ENCODE assay signal across 9 mouse cellular contexts in genomic region chrX:103164948-103165605, GRCm38 (mm10). TPM values are rescaled to one million over a fixed set of nuclear protein-coding genes. Genes with fewer than 3 reads are reported as not detected.
DNase-seq lines count a peak whose midpoint lies in the region; ATAC-seq lines count a peak whose summit lies in the region.
"Not testable (repeated sequence)": the region's sequence is repeated elsewhere in the genome, so short reads cannot be mapped to it uniquely, and the experiment has no call there.
"Had no signal": no experiment of that assay in that cellular context is flagged by ENCODE, and none has a peak within 500 bp of the region (broad histone marks: within the 10 kb centered on the region; RNA-seq: fewer than 3 reads in every experiment).

No protein-coding gene starts in this region.

- DNase-seq in embryonic facial prominence, embryonic 10.5 days (ENCODE audit: low spot score); forebrain, embryonic 14.5 days (ENCODE audit: low spot score): not testable (repeated sequence)

- H3K36me3 ChIP-seq in embryonic facial prominence, embryonic 10.5 days (replicated peaks); forebrain, embryonic 14.5 days (ENCODE audit: control insufficient read depth, insufficient read depth, low read length); heart, embryonic 16.5 days (ENCODE audit: control insufficient read depth, insufficient read depth); intestine, embryonic 15.5 days; limb, embryonic 15.5 days; neural tube, embryonic 13.5 days: not testable (repeated sequence)

- WGBS in embryonic facial prominence, embryonic 10.5 days, result 34% methylated on average over 56 of the region's 83 CpGs
- 44% methylated on average over 40 of the region's 83 CpGs for WGBS in forebrain, embryonic 14.5 days
- 13% methylated on average over 33 of the region's 83 CpGs for WGBS in heart, embryonic 16.5 days
- 24% methylated on average over 31 of the region's 83 CpGs for WGBS in intestine, embryonic 15.5 days
- 17% methylated on average over 36 of the region's 83 CpGs for WGBS in limb, embryonic 15.5 days
- 22% methylated on average over 25 of the region's 83 CpGs for WGBS in neural tube, embryonic 13.5 days

- peak overlapping the region; percentile 49 for H3K4me3 ChIP-seq in embryonic facial prominence, embryonic 10.5 days
- H3K4me3 ChIP-seq in forebrain, embryonic 14.5 days (ENCODE audit: low read depth, low read length), result peak overlapping the region; percentile 25
- H3K4me3 ChIP-seq in heart, embryonic 16.5 days (ENCODE audit: low read length), result peak overlapping the region; percentile 42
- peak overlapping the region; percentile 30 for H3K4me3 ChIP-seq in intestine, embryonic 15.5 days (replicated peaks)
- H3K4me3 ChIP-seq in limb, embryonic 15.5 days, result peak overlapping the region; percentile 34
- peak overlapping the region; percentile 30 for H3K4me3 ChIP-seq in neural tube, embryonic 13.5 days

- not testable (repeated sequence) for H3K9ac ChIP-seq in forebrain, embryonic 14.5 days (ENCODE audit: low read length); heart, embryonic 16.5 days (ENCODE audit: low read length); intestine, embryonic 15.5 days; limb, embryonic 15.5 days; neural tube, embryonic 13.5 days

- H3K9me3 ChIP-seq in embryonic facial prominence, embryonic 10.5 days; forebrain, embryonic 14.5 days (replicated peaks; ENCODE audit: control insufficient read depth, low read length); heart, embryonic 16.5 days (replicated peaks; ENCODE audit: control insufficient read depth, low read length); intestine, embryonic 15.5 days; limb, embryonic 15.5 days; neural tube, embryonic 13.5 days: not testable (repeated sequence)

- peak; percentile 94 for ATAC-seq in forebrain, embryonic 14.5 days
- peak; percentile 72 for ATAC-seq in heart, embryonic 16.5 days (replicated peaks; ENCODE audit: extremely low read depth, insufficient read depth, low FRiP score)
- ATAC-seq in intestine, embryonic 15.5 days, result peak; percentile 94
- ATAC-seq in limb, embryonic 15.5 days (ENCODE audit: insufficient number of reproducible peaks, low FRiP score, low TSS enrichment, low read depth), result not testable (repeated sequence)
- peak; percentile 61 for ATAC-seq in megakaryocyte progenitor cell, adult 5-6 weeks (replicated peaks; ENCODE audit: poor library complexity)
- ATAC-seq in neural tube, embryonic 13.5 days (ENCODE audit: low read depth), result peak; percentile 92

- peaks cover 39% of the 10 kb centered on the region for H3K27me3 ChIP-seq in embryonic facial prominence, embryonic 10.5 days (replicated peaks; ENCODE audit: low read depth, poor library complexity, severe bottlenecking)
- not testable (repeated sequence) for H3K27me3 ChIP-seq in forebrain, embryonic 14.5 days (replicated peaks; ENCODE audit: control insufficient read depth, insufficient read depth, low read length); heart, embryonic 16.5 days (ENCODE audit: control insufficient read depth, insufficient read depth, low read length); intestine, embryonic 15.5 days (replicated peaks); limb, embryonic 15.5 days
- peaks cover 25% of the 10 kb centered on the region for H3K27me3 ChIP-seq in neural tube, embryonic 13.5 days

- H3K4me2 ChIP-seq in forebrain, embryonic 14.5 days (ENCODE audit: low read length), result peak overlapping the region; percentile 33
- H3K4me2 ChIP-seq in heart, embryonic 16.5 days (ENCODE audit: low read depth, low read length), result peak overlapping the region; percentile 52
- H3K4me2 ChIP-seq in intestine, embryonic 15.5 days (replicated peaks), result peak overlapping the region; percentile 45
- H3K4me2 ChIP-seq in limb, embryonic 15.5 days, result peak overlapping the region; percentile 31
- peak overlapping the region; percentile 44 for H3K4me2 ChIP-seq in neural tube, embryonic 13.5 days

- H3K4me1 ChIP-seq in embryonic facial prominence, embryonic 10.5 days; forebrain, embryonic 14.5 days (ENCODE audit: control insufficient read depth, insufficient read depth, low read length); heart, embryonic 16.5 days (ENCODE audit: control insufficient read depth, insufficient read depth, low read length); intestine, embryonic 15.5 days (replicated peaks); limb, embryonic 15.5 days; neural tube, embryonic 13.5 days (replicated peaks): not testable (repeated sequence)

- not testable (repeated sequence) for H3K27ac ChIP-seq in embryonic facial prominence, embryonic 10.5 days (replicated peaks); forebrain, embryonic 14.5 days (ENCODE audit: low read depth, low read length); heart, embryonic 16.5 days (ENCODE audit: low read length); intestine, embryonic 15.5 days; limb, embryonic 15.5 days; neural tube, embryonic 13.5 days (replicated peaks)

RNA-seq across cellular contexts. Expression of gene Nap1l2, which starts 21.4 kb away (rescaled TPM):
- 5.0 and 7.4 TPM in 2 replicates for polyA plus RNA-seq in embryonic facial prominence, embryonic 10.5 days (2016; fragmentation: Nextera tagmentation; extraction: Ambion mirVana)
- polyA plus RNA-seq in forebrain, embryonic 14.5 days (2014; fragmentation: Nextera tagmentation; extraction: Ambion mirVana), result 35.5 and 45.5 TPM in 2 replicates
- polyA plus RNA-seq in heart, embryonic 16.5 days (2015; fragmentation: Nextera tagmentation; extraction: Ambion mirVana), result 0.44 and 0.70 TPM in 2 replicates
- 2.6 and 2.8 TPM in 2 replicates for polyA plus RNA-seq in intestine, embryonic 15.5 days (2015; fragmentation: Nextera tagmentation; extraction: Ambion mirVana)
- 0.65 and 0.96 TPM in 2 replicates for polyA plus RNA-seq in limb, embryonic 15.5 days (2015; fragmentation: Nextera tagmentation; extraction: Ambion mirVana)
- total RNA-seq in megakaryocyte progenitor cell, adult 5-6 weeks (2015), result not detected in 2 replicates
- not detected in 2 replicates for total RNA-seq in megakaryocyte progenitor cell, adult 5-6 weeks (2017)
- 88.9 and 93.2 TPM in 2 replicates for polyA plus RNA-seq in neural tube, embryonic 13.5 days (2015; fragmentation: Nextera tagmentation; extraction: Ambion mirVana)
- total RNA-seq: gastrocnemius, adult 8-10 months; heart, postnatal 14 days had no signal
